Mouse (Mus musculus) WW6 (cell line): ENCODE measurements around the gene Pdcd1lg2.

Experiments
- DNase-seq: peaks from one replicate; pipeline ENCODE4 v3.0.0-alpha.2; 2013; ENCODE audit warnings: low read depth, low spot score

The Pdcd1lg2 gene

GRCm38 (mm10) chr19:29496786-29497557 is 86.3 kb downstream of the Pdcd1lg2 start:
- DNase-seq, result no peak

- no peak for DNase-seq
These were observed 87.2 kb downstream of the Pdcd1lg2 start for GRCm38 (mm10) chr19:29497874-29498273.

GRCm38 (mm10) chr19:29498842-29499456 is 88.2 kb downstream of the Pdcd1lg2 start:
- DNase-seq, result no peak

DNA sequence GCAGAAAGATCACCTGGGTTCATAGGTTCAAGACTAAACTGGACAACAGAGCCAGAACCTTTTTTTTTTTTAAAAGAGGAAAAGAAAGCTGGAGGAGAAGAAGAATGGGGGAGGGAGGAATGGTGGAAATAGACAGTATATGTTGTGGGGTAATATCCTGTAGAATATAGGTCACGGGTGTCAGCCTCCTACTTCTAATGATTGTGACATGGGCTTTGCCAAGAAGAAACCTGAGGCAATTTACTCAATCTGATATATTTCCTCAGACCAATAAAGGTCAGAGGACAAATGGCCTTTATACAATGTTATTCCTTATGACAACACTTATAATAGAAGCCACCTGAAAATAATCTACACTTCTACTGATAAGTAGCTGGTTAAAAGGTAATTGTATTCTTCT is 89.6 kb downstream of the Pdcd1lg2 start:
- DNase-seq, result no peak

DNA sequence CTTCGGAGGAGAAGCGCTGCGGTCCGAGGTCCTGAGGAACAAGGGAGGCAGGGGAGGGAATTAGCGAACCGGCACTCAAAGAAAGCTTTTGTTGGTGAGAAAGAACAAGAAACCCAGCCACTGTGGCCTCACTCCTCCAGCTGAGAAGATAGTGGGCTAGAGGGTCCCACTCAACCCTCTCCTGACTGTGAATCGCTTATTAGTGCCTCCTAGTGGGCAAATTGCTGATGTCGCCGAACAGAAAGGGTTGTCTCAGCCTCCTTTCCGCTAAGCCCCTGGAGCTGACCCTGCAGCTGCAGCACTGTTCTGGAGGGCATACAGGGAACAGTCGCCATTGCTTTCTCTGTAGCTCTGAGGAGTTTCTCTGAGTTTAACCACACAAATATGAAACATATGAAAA is 90.4 kb downstream of the Pdcd1lg2 start:
- peak; percentile 54 for DNase-seq

DNA sequence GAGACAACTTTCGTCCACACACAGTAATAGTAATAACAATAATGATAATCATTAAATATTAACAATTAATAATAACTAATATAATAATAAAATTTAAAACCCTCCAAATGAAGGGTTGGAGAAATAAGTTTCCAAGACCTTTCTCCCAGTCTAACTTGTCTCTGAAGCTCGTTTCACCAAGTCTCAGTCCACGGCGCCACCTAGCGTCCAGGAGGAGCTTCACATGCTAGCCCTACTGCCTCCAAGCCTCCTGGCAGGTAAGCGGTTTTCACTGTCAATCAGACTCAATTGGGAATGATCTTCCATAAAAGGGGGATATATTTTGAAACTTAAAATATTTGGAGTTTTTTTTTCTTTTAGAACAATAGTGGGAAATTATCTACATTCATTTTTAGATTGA is 90.8 kb downstream of the Pdcd1lg2 start:
- DNase-seq, result peak; percentile 61

- DNase-seq, result no peak
These were observed 93.4 kb downstream of the Pdcd1lg2 start for GRCm38 (mm10) chr19:29504131-29504530.

DNA sequence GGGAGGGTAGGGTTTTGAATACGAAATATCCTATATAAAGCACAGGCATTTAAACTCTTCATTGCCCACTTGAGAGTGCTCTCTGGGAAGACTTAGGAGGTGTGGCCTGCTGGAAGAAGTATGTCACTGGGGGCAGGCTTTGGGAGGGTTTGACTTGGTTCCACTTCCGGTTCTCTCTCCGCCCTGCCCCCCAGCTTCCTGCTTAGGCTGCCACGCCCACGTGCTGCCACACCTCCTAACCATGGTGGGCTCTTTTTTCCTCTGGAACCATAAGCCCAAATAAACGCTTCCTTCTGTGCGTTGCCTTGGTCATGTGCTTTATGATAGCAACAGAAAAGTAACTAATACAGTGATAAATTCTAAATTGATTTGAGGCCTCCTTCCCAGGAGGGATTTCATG is 94.9 kb downstream of the Pdcd1lg2 start:
- DNase-seq, result peak; percentile 40

- no peak for DNase-seq
These were observed 97.5 kb downstream of the Pdcd1lg2 start for GRCm38 (mm10) chr19:29508208-29508607.

GRCm38 (mm10) chr19:29509857-29510256 is 99.1 kb downstream of the Pdcd1lg2 start:
- no peak for DNase-seq

- DNase-seq, result no peak
These were observed 101.1 kb downstream of the Pdcd1lg2 start for GRCm38 (mm10) chr19:29511826-29512225.

GRCm38 (mm10) chr19:29513111-29513766 is 102.5 kb downstream of the Pdcd1lg2 start:
- DNase-seq, result no peak

- DNase-seq, result no peak
These were observed 103.4 kb downstream of the Pdcd1lg2 start for GRCm38 (mm10) chr19:29514130-29514529.

DNA sequence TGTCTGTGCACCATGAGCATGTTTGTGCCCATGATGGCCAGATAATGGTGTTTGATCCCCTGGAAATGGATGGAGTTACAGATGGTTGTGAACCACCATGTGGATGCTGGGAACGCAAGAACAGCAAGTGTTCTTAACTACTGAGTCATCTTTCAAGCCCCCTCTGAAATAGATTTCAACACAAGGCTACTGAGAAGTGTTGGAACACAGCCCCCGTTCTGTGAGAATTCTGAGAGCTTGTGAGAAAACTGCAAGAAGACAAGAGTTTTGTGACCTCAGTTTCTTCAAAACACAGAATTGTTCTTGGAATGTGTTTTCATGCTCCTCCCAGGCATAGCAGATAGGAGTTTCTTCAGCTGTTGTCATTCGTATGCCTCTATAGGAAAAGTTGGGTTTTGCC is 104.7 kb downstream of the Pdcd1lg2 start:
- DNase-seq, result no peak

DNA sequence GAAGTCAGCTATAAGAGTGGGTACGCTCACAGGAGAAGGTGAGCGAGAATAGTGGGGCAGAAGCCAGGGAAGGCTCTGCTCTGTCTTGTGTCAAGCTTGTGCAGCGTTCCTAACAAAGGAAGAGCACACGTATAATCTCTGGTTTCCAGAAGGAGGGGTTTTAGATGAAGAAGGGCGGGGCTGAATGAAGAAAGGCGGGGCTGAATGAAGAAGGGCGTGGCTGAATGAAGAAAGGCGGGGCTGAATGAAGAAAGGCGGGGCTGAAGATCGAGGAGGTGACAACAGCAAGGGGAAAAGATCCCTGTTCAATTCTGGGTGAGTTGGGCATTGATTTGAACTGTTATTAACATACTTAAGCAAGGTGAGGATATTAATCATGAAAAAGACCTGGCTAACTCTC is 105.3 kb downstream of the Pdcd1lg2 start:
- peak; percentile 38 for DNase-seq

- no peak for DNase-seq
These were observed 107.7 kb downstream of the Pdcd1lg2 start for GRCm38 (mm10) chr19:29518409-29518808.

DNA sequence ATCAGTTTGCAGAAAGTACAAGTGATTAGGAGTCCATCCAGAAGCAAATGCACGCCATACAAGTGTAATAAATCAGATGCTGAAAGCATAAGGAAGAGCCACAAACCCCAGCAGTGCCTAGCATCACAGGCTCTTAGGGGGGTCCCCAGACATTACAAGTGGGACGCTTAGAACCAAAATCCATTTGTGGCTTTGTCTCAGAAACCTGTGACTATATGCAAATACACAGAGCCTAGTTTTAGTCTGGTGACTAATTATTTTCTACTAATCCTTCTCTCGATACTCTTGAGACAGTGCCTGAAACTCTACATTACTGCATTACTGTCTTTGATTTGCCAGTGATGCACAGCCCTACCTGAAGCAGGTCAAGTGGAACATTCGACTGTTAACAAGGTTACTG is 108.2 kb downstream of the Pdcd1lg2 start:
- DNase-seq, result no peak
